Mouse (Mus musculus) bone marrow, adult 2 months (tissue): Measurements from ENCODE around the gene Gabarap.

ENCODE experiments used
- CTCF ChIP-seq: fragments of 200-500 bp; IDR thresholded peaks from 2 replicates; pipeline ENCODE4 v1.5.1; 2011; ENCODE audit warnings: low read length, control low read depth; ENCODE audit not compliant: control insufficient read depth, insufficient read depth
- POLR2A ChIP-seq: fragments of 200-500 bp; IDR thresholded peaks from 2 replicates; pipeline ENCODE4 v1.6.1; 2011; ENCODE audit warnings: low read depth, mild to moderate bottlenecking, control low read depth, low read length, borderline replicate concordance; ENCODE audit not compliant: control insufficient read depth

DNA sequence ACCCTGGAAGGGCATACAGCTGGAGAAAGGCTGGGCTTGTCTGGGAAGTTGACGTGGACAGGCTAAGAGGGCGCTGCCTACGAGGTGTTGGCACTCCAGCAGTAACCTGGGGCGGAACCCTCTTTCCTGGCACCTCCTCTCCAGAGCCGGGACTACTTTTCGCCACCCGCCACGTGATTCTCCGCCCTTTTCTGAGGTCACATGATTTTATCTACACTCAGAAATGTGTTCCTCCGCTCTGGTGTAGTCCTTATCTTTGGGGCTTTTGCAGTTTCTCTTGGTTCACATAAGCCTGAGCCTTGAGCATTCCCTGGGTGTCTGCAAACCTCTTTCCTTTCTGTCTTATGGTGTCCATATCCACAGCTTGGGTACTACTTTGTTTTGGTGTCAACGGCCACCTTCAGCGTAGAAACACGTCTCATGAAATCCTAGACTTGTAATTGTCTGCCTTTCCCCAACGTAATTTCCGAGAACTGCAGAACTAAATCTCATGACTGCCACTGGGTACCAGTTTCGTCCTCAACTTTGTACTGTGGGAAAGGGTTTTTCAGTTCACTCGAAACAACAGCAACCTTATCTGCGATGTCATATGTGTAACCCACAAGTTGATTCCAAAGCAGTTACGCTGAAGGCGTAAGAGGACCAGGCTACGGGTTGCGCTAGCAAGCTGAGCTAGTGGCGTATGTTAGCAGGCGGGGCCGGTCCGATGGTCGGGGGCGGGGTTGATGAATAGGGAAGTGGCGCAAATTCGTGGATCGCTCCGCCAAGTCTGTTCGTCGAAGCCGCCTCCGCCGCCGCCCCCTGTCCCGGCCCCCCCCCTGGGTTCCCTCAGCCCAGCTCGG is at the start of gene Gabarap:
- TF ChIP-seq POLR2A (peak; percentile 73), CTCF (no peak)
